Mouse (Mus musculus) frontal cortex, adult (tissue): ENCODE measurements at regions not wholly inside any gene's neighbourhood (a gene's known extent, or its start where the extent isn't known, plus 50 kb on each side); places are given as distances from the start of the nearest gene placed in this dataset.
A peak's percentile ranks its signal among the peaks of the same experiment; 100 is the strongest.

Experiments
- ATAC-seq: cut with Nextera tagmentation; 2 replicates; pipeline ENCODE4 v1.9.2; 2017; ENCODE audit warnings: mild to moderate bottlenecking, moderate library complexity, mixed read lengths; ENCODE audit not compliant: low TSS enrichment

- ATAC-seq = peak; percentile 51
These were observed 257.2 kb downstream of the Fzd1 start for GRCm38 (mm10) chr5:4500599-4500998.

- ATAC-seq = no peak
These were observed 258.8 kb downstream of the Fzd1 start for GRCm38 (mm10) chr5:4499036-4499435.

GRCm38 (mm10) chr5:4498425-4498824 is 259.4 kb downstream of the Fzd1 start:
- no peak for ATAC-seq

- ATAC-seq = no peak
These were observed 261.0 kb downstream of the Fzd1 start for GRCm38 (mm10) chr5:4496907-4497200.

GRCm38 (mm10) chr5:4496132-4496906 is 261.5 kb downstream of the Fzd1 start:
- ATAC-seq = peak; percentile 87

- no peak for ATAC-seq
These were observed 262.4 kb downstream of the Fzd1 start for GRCm38 (mm10) chr5:4495482-4495881.

GRCm38 (mm10) chr5:4486391-4487132 is 271.3 kb downstream of the Fzd1 start:
- ATAC-seq = no peak

GRCm38 (mm10) chr5:4485542-4486390 is 272.1 kb downstream of the Fzd1 start:
- ATAC-seq = peak; percentile 73

GRCm38 (mm10) chr5:4484780-4485179 is 273.1 kb downstream of the Fzd1 start:
- ATAC-seq = 0 out of 2 replicates have a peak, but pooled peaks have one; percentile 44

- ATAC-seq = no peak
These were observed 273.7 kb downstream of the Fzd1 start for GRCm38 (mm10) chr5:4484151-4484550.

- no peak for ATAC-seq
These were observed 282.1 kb downstream of the Mterf1b start for GRCm38 (mm10) chr5:4474255-4474654.
